Mouse (Mus musculus) thymus, adult 2 months (tissue): Measurements from ENCODE around the gene Padi3. TPM values are rescaled to one million over a fixed set of nuclear protein-coding genes. Genes with fewer than 3 reads are reported as not detected.

Experiments used
- DNase-seq: peaks from one replicate; pipeline ENCODE4 v3.0.0; 2021
- H3K27ac ChIP-seq: fragments of 200-500 bp; 2 replicates; pipeline ENCODE4 v1.5.1; 2012; ENCODE audit warnings: low read length, control low read depth; ENCODE audit not compliant: control insufficient read depth, insufficient read depth
- H3K27me3 ChIP-seq: fragments of 200-500 bp; 2 replicates; pipeline ENCODE4 v1.6.1; 2012; ENCODE audit warnings: mild to moderate bottlenecking, low read length, moderate library complexity, mixed read lengths; ENCODE audit not compliant: control insufficient read depth, insufficient read depth
- H3K36me3 ChIP-seq: fragments of 200-500 bp; 2 replicates; pipeline ENCODE4 v1.6.1; 2012; ENCODE audit warnings: mild to moderate bottlenecking, low read length, moderate library complexity; ENCODE audit not compliant: control insufficient read depth, insufficient read depth
- H3K4me1 ChIP-seq: fragments of 200-500 bp; replicated peaks from 2 replicates; pipeline ENCODE4 v1.6.1; 2012; ENCODE audit warnings: low read length; ENCODE audit not compliant: control insufficient read depth, insufficient read depth
- H3K4me3 ChIP-seq: fragments of 200-500 bp; 2 replicates; pipeline ENCODE4 v1.5.1; 2012; ENCODE audit warnings: mild to moderate bottlenecking, low read length, control low read depth, moderate library complexity; ENCODE audit not compliant: control insufficient read depth, insufficient read depth
- CTCF ChIP-seq: fragments of 200-500 bp; IDR thresholded peaks from 2 replicates; pipeline ENCODE4 v1.5.1; 2012; ENCODE audit warnings: mild to moderate bottlenecking, control low read depth, low read length, moderate library complexity, borderline replicate concordance; ENCODE audit not compliant: control insufficient read depth, poor library complexity, insufficient read depth; ENCODE audit errors: extremely low read depth
- POLR2A ChIP-seq: fragments of 200-500 bp; IDR thresholded peaks from 2 replicates; pipeline ENCODE4 v1.6.1; 2012; ENCODE audit warnings: mild to moderate bottlenecking, low read length, control low read depth, moderate library complexity; ENCODE audit not compliant: control insufficient read depth, poor library complexity, insufficient read depth; ENCODE audit errors: extremely low read depth
- WGBS: fragments of 180-500 bp; shearing (Covaris S2); methylation state at CpG from one replicate; pipeline ENCODE4 v1.1.7; 2018; 5-methylcytosine and 5-hydroxymethylcytosine counted together
- polyA plus RNA-seq: library from polyadenylated mRNA; depleted of rRNA; stranded (reverse); fragments of >200 nt; gene quantifications from 2 replicates; pipeline ENCODE4 v1.2.3, GENCODE M21; 2012; rRNA removed

Gene Padi3
- polyA plus RNA-seq, 1 experiment, result 2.6 TPM

DNA sequence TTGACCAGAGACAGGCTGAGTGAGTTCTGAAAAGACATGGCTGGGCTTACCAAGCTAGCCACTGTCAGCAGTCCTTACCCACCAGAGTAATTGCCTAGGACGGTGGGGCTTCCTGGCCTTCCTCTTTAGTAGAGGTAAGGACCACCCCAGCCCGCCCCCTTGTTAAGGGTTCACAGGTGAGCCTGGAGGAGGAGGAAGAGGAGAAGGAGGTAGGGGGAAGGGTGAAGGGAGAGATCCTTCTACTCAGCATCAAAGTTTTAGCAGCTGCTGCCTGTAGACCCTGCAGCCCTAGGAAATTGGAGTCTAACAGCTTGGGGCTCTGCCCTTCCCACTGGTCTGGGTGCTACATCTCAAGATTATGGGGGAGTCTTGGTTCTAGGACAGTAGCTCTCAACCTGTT lies 67.9 kb downstream of the Padi3 start, which contains the start of gene Padi6:
Gene Padi6, minus strand, starts transcription at position 101 of the 400 bp plus-strand sequence.
- H3K4me1 ChIP-seq, result peaks cover 28% of the 10 kb centered on the region
- H3K4me3 ChIP-seq, result no peak within 1 kb of the TSS
- TF ChIP-seq POLR2A (no peak), CTCF (no peak)
- H3K27ac ChIP-seq, result no peak within 1 kb of the TSS
- no peak for DNase-seq
- H3K27me3 ChIP-seq, result no peaks in the 10 kb centered on the region
- 85% methylated on average over 2 of the region's 2 CpGs for WGBS
- H3K36me3 ChIP-seq, result no peaks in the 10 kb centered on the region

- Histone ChIP-seq H3K4me3 (no peak overlapping the region), H3K4me1 (peaks cover 28% of the 10 kb centered on the region), H3K27me3 (no peaks in the 10 kb centered on the region), H3K36me3 (no peaks in the 10 kb centered on the region), H3K27ac (no peak overlapping the region)
- TF ChIP-seq POLR2A, result no peak
- TF ChIP-seq CTCF, result no peak
- DNase-seq, result no peak
- 34% methylated on average over 6 of the region's 6 CpGs for WGBS
Observed at GRCm38 (mm10) chr4:140741401-140741800, 69.0 kb downstream of the Padi3 start.

- H3K4me1 ChIP-seq, result peaks cover 28% of the 10 kb centered on the region
- no peaks in the 10 kb centered on the region for H3K27me3 ChIP-seq
- TF ChIP-seq POLR2A, result no peak
- no peak for TF ChIP-seq CTCF
- H3K36me3 ChIP-seq, result no peaks in the 10 kb centered on the region
- H3K4me3 ChIP-seq, result no peak overlapping the region
- no peak overlapping the region for H3K27ac ChIP-seq
- WGBS, result 38% methylated on average over 11 of the region's 11 CpGs
- DNase-seq, result no peak
Observed at GRCm38 (mm10) chr4:140740655-140741054, 69.8 kb downstream of the Padi3 start.

Other genes with a start within 250 kb of the Padi3 start
- gene Arhgef10l, start 144.6 kb downstream of the Padi3 start, polyA plus RNA-seq, result 22.2 and 26.0 TPM in 2 replicates
- gene Rcc2, start 110.1 kb downstream of the Padi3 start, polyA plus RNA-seq, result 211 and 279 TPM in 2 replicates
- gene Padi6, start 68.0 kb downstream of the Padi3 start, polyA plus RNA-seq, result 0.90 and 1.0 TPM in 2 replicates
- 21.0 and 23.5 TPM in 2 replicates for gene Padi4, start 36.4 kb downstream of the Padi3 start, polyA plus RNA-seq
- 0.85 and 0.89 TPM in 2 replicates for gene Padi1, start 35.1 kb upstream of the Padi3 start, polyA plus RNA-seq
- gene Padi2, start 95.7 kb upstream of the Padi3 start, polyA plus RNA-seq, result 19.5 and 21.9 TPM in 2 replicates
- 194 and 239 TPM in 2 replicates for gene Sdhb, start 150.6 kb upstream of the Padi3 start, polyA plus RNA-seq
- 300 and 301 TPM in 2 replicates for gene Atp13a2, start 176.2 kb upstream of the Padi3 start, polyA plus RNA-seq
- gene Mfap2, start 199.8 kb upstream of the Padi3 start, polyA plus RNA-seq, result 6.1 and 7.0 TPM in 2 replicates
- 12.9 and 17.6 TPM in 2 replicates for gene Crocc, start 249.9 kb upstream of the Padi3 start, polyA plus RNA-seq